Mouse (Mus musculus): ENCODE measurements around the gene Mafg.
"Not testable (repeated sequence)": the region's sequence is repeated elsewhere in the genome, so short reads cannot be mapped to it uniquely, and the experiment has no call there.

The Mafg gene

GRCm38 (mm10) chr11:120583937-120584336, 49.5 kb downstream of the Mafg start:
- DNase-seq: no peak

- not testable (repeated sequence) for DNase-seq
Measured at GRCm38 (mm10) chr11:120582982-120583293, 50.5 kb downstream of the Mafg start.

- peak; percentile 54 for DNase-seq
Measured at GRCm38 (mm10) chr11:120582268-120582981, 51.0 kb downstream of the Mafg start.

GRCm38 (mm10) chr11:120581490-120582267, 51.7 kb downstream of the Mafg start, which contains the start of gene Arhgdia:
TSS of gene Arhgdia (minus strand) at chr11:120581624.
- DNase-seq: peak; percentile 90

- DNase-seq: peak; percentile 56
Measured at GRCm38 (mm10) chr11:120580871-120581331, 52.5 kb downstream of the Mafg start.

GRCm38 (mm10) chr11:120580190-120580589, 53.2 kb downstream of the Mafg start:
- DNase-seq: peak; percentile 62

- peak; percentile 76 for DNase-seq
Measured at GRCm38 (mm10) chr11:120579316-120580107, 53.9 kb downstream of the Mafg start.

- peak; percentile 70 for DNase-seq
Measured at GRCm38 (mm10) chr11:120578694-120579243, 54.6 kb downstream of the Mafg start.

- DNase-seq: peak; percentile 61
Measured at GRCm38 (mm10) chr11:120578024-120578693, 55.2 kb downstream of the Mafg start.

GRCm38 (mm10) chr11:120577211-120578023, 56.0 kb downstream of the Mafg start:
- peak; percentile 54 for DNase-seq

- no peak for DNase-seq
Measured at GRCm38 (mm10) chr11:120576365-120576981, 56.9 kb downstream of the Mafg start.

- DNase-seq: no peak
Measured at GRCm38 (mm10) chr11:120575940-120576339, 57.5 kb downstream of the Mafg start.
